Mouse (Mus musculus) hindbrain, embryonic 16.5 days (tissue): ENCODE data around the gene Chil4. TPM values are rescaled to one million over a fixed set of nuclear protein-coding genes. Genes with fewer than 3 reads are reported as not detected.
"Not testable (repeated sequence)": the region's sequence is repeated elsewhere in the genome, so short reads cannot be mapped to it uniquely, and the experiment has no call there.

Source experiments
- ATAC-seq: fragments of 200-750 bp; cut with Nextera tagmentation; 2 replicates; pipeline ENCODE4 v1.8.0; 2017; ENCODE audit warnings: moderate TSS enrichment, moderate library complexity
- H3K27ac ChIP-seq: fragments of 300-500 bp; sonication (generic); 2 replicates; pipeline ENCODE4 v1.5.1; 2014; ENCODE audit warnings: low read depth, mild to moderate bottlenecking, control low read depth, low read length, moderate library complexity
- H3K27me3 ChIP-seq: fragments of 300-500 bp; sonication (generic); replicated peaks from 2 replicates; pipeline ENCODE4 v1.6.1; 2014; ENCODE audit warnings: low read length; ENCODE audit not compliant: control insufficient read depth, insufficient read depth
- H3K36me3 ChIP-seq: fragments of 300-500 bp; sonication (generic); 2 replicates; pipeline ENCODE4 v1.6.1; 2014; ENCODE audit warnings: mild to moderate bottlenecking, low read length, moderate library complexity, mixed read lengths; ENCODE audit not compliant: control insufficient read depth, insufficient read depth
- H3K4me1 ChIP-seq: fragments of 300-500 bp; sonication (generic); 2 replicates; pipeline ENCODE4 v1.6.1; 2014; ENCODE audit warnings: low read depth, low read length; ENCODE audit not compliant: control insufficient read depth, insufficient read depth
- H3K4me2 ChIP-seq: fragments of 300-500 bp; sonication (generic); 2 replicates; pipeline ENCODE4 v1.6.1; 2014; ENCODE audit warnings: mild to moderate bottlenecking, low read length, control low read depth, moderate library complexity
- H3K4me3 ChIP-seq: fragments of 300-500 bp; sonication (generic); 2 replicates; pipeline ENCODE4 v1.5.1; 2014; ENCODE audit warnings: mild to moderate bottlenecking, low read length, control low read depth, moderate library complexity
- H3K9ac ChIP-seq: fragments of 300-500 bp; sonication (generic); 2 replicates; pipeline ENCODE4 v1.6.1; 2014; ENCODE audit warnings: low read depth, mild to moderate bottlenecking, control low read depth, low read length, moderate library complexity
- H3K9me3 ChIP-seq: fragments of 300-500 bp; sonication (generic); 2 replicates; pipeline ENCODE4 v1.6.1; 2014; ENCODE audit warnings: mild to moderate bottlenecking, low read length, moderate library complexity; ENCODE audit not compliant: control insufficient read depth
- WGBS: fragments of 180-500 bp; shearing (Covaris S2); extraction: QIAGEN DNeasy Blood & Tissue Kit; methylation state at CpG from one replicate; pipeline ENCODE4 v1.1.7; 2014; 5-methylcytosine and 5-hydroxymethylcytosine counted together
- polyA plus RNA-seq: library from polyadenylated mRNA; unstranded; fragments of >200 nt; fragmentation: Nextera tagmentation; extraction: Ambion mirVana; gene quantifications from 2 replicates; pipeline ENCODE4 v1.2.1, GENCODE M21; 2015

Gene Chil4
- polyA plus RNA-seq, result 0.10 TPM in 1 of 2 replicates, not detected in the other

- Histone ChIP-seq H3K4me2 (no peak within 1 kb of the TSS), H3K4me1 (no peaks in the 10 kb centered on the region), H3K9ac (no peak within 1 kb of the TSS), H3K27ac (no peak within 1 kb of the TSS), H3K9me3 (no peaks in the 10 kb centered on the region), H3K4me3 (no peak within 1 kb of the TSS), H3K27me3 (no peaks in the 10 kb centered on the region), H3K36me3 (no peaks in the 10 kb centered on the region)
- no peak for ATAC-seq
- whole genome bisulfite sequencing, result 91% methylated on average over 2 of the region's 2 CpGs
These were observed at the start of gene Chil4 for GRCm38 (mm10) chr3:106219407-106219806. Chil4 (minus strand) TSS chr3:106219507.

- Histone ChIP-seq H3K4me2 (no peak overlapping the region), H3K9ac (no peak overlapping the region), H3K27me3 (no peaks in the 10 kb centered on the region), H3K4me3 (no peak overlapping the region), H3K4me1 (no peaks in the 10 kb centered on the region), H3K9me3 (no peaks in the 10 kb centered on the region), H3K36me3 (no peaks in the 10 kb centered on the region), H3K27ac (no peak overlapping the region)
- whole genome bisulfite sequencing, result 87% methylated on average over 2 of the region's 2 CpGs
- ATAC-seq, result no peak
These were observed 46.5 kb upstream of the Chil4 start for GRCm38 (mm10) chr3:106265854-106266253.

DNA sequence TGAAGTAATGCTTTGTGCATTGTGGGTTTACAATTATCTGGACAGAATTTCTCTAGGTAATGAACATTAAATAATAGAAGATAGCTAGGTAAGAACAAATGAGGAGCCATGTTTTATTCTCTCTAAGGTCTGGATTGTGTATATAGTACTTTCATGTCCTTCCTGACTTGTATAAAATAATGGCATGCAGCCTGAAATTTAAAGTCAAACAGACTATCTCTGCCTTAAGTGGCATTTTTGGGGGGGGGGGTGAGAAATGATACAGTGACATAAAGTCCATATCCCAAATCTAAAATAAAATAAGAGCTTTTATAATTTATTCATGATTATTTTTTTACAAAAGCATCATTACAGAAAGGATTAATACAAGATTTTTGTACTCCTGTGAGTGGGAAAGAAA, 45.5 kb upstream of the Chil4 start:
- H3K4me2 ChIP-seq, result no peak overlapping the region
- H3K4me1 ChIP-seq, result no peaks in the 10 kb centered on the region
- no peak for ATAC-seq
- no peak overlapping the region for H3K27ac ChIP-seq
- H3K9ac ChIP-seq, result no peak overlapping the region
- no peaks in the 10 kb centered on the region for H3K27me3 ChIP-seq
- no peaks in the 10 kb centered on the region for H3K36me3 ChIP-seq
- no peaks in the 10 kb centered on the region for H3K9me3 ChIP-seq
- H3K4me3 ChIP-seq, result no peak overlapping the region

- not testable (repeated sequence) for ATAC-seq
These were observed 37.8 kb upstream of the Chil4 start for GRCm38 (mm10) chr3:106257076-106257475.

GRCm38 (mm10) chr3:106252719-106253118, 33.4 kb upstream of the Chil4 start:
- no peak overlapping the region for H3K4me3 ChIP-seq
- peaks cover 20% of the 10 kb centered on the region for H3K9me3 ChIP-seq
- no peaks in the 10 kb centered on the region for H3K36me3 ChIP-seq
- no peaks in the 10 kb centered on the region for H3K4me1 ChIP-seq
- no peak overlapping the region for H3K27ac ChIP-seq
- no peaks in the 10 kb centered on the region for H3K27me3 ChIP-seq
- H3K4me2 ChIP-seq, result no peak overlapping the region
- WGBS, result 83% methylated on average over 6 of the region's 6 CpGs
- ATAC-seq, result no peak
- no peak overlapping the region for H3K9ac ChIP-seq

More at GRCm38 (mm10) chr3:106257076-106257475, 37.8 kb upstream of the Chil4 start:
- H3K27ac ChIP-seq, H3K27me3 ChIP-seq, H3K4me2 ChIP-seq, H3K4me1 ChIP-seq, H3K9ac ChIP-seq, H3K4me3 ChIP-seq, H3K36me3 ChIP-seq: not testable (repeated sequence)
- peaks cover 20% of the 10 kb centered on the region for H3K9me3 ChIP-seq
- 92% methylated on average over 11 of the region's 11 CpGs for WGBS

GRCm38 (mm10) chr3:106250763-106251399, 31.6 kb upstream of the Chil4 start:
- H3K27ac ChIP-seq, H3K4me2 ChIP-seq, H3K9me3 ChIP-seq, H3K4me3 ChIP-seq, H3K36me3 ChIP-seq, H3K9ac ChIP-seq, H3K27me3 ChIP-seq, H3K4me1 ChIP-seq, ATAC-seq: not testable (repeated sequence)
- WGBS, result 33% methylated on average over 5 of the region's 5 CpGs

GRCm38 (mm10) chr3:106247369-106247768, 28.1 kb upstream of the Chil4 start:
- not testable (repeated sequence) for H3K27me3 ChIP-seq, ATAC-seq, H3K4me3 ChIP-seq, H3K4me2 ChIP-seq, H3K27ac ChIP-seq, H3K9me3 ChIP-seq, H3K36me3 ChIP-seq, H3K9ac ChIP-seq, H3K4me1 ChIP-seq
- 88% methylated on average over 9 of the region's 9 CpGs for WGBS

- H3K27ac ChIP-seq, H3K4me1 ChIP-seq, H3K9ac ChIP-seq, H3K4me2 ChIP-seq, H3K36me3 ChIP-seq, H3K27me3 ChIP-seq, H3K4me3 ChIP-seq, ATAC-seq: not testable (repeated sequence)
- WGBS, result 91% methylated on average over 1 of the region's 1 CpGs
- H3K9me3 ChIP-seq, result peaks cover 10% of the 10 kb centered on the region
These were observed 20.9 kb upstream of the Chil4 start for GRCm38 (mm10) chr3:106240210-106240609.

GRCm38 (mm10) chr3:106239196-106239791, 20.0 kb upstream of the Chil4 start:
- Histone ChIP-seq H3K4me3 (no peak overlapping the region), H3K9me3 (peaks cover 10% of the 10 kb centered on the region), H3K36me3 (no peaks in the 10 kb centered on the region), H3K27me3 (no peaks in the 10 kb centered on the region), H3K4me1 (no peaks in the 10 kb centered on the region), H3K27ac (no peak overlapping the region), H3K4me2 (no peak overlapping the region), H3K9ac (no peak overlapping the region)
- ATAC-seq, result no peak
- 97% methylated on average over 5 of the region's 5 CpGs for WGBS
